Mouse (Mus musculus): ENCODE results near the gene Lrrc74a. TPM values are rescaled to one million over a fixed set of nuclear protein-coding genes. Genes with fewer than 3 reads are reported as not detected.
A peak's percentile ranks its signal among the peaks of the same experiment; 100 is the strongest.

Lrrc74a gene
- total and polyA plus RNA-seq, 3 experiments: not detected

DNA sequence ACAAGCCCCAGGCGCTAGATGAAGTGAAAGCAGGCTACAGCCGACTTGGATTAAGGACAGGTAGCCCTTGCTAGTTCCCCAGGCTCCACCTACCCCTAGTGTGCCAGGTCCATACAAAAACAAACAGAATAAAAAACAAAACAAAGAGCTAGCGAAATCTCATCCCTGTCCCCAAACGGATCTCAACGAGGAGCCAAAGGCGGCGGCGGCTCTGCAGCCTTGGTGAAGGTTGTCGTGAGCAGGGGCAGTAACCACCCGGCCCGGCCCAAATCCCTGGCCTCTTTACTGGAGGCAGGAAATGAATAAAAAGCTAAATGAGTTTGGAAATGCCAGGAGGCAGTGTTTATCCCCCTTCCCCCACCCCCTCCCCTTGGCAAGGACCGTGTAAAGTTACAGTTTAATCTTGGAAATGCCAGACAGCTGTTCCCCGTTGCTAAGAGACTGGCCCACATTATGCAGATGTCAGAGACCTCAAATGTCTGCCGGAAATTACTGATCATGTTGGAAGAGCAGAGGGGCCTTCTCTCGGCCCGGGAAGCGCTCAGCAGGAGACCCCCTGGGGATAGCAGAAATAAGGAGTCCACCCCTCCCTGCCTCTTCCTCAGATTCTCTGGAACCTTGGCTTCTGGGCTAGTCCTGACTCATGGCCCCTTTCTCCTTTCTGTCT is 68.0 kb downstream of the Lrrc74a start:
- Histone ChIP-seq H3K36me3 (replicated peaks in 1 of 2; ENCODE audit: control insufficient read depth in 1 of 2, insufficient read depth in 1 of 2, low read length in 1 of 2) (no peaks in the 10 kb centered on the region), H3K9me3 (replicated peaks; ENCODE audit: low read length) (no peaks in the 10 kb centered on the region), H3K27me3 (replicated peaks) (no peaks in the 10 kb centered on the region), H3K4me3 (replicated peaks in 1 of 3; ENCODE audit: low read depth in 2 of 3, low read length in 2 of 3, poor library complexity in 1 of 3) (peak overlapping the region in 2 of 3 experiments; percentile 14 to 48), H3K9ac (ENCODE audit: insufficient read depth, low read depth) (peak overlapping the region; percentile 50), H3K4me1 (ENCODE audit: control insufficient read depth in 1 of 2, insufficient read depth in 2 of 2) (peaks cover 35 to 80% of the 10 kb centered on the region in 2 experiments), H3K79me2 (replicated peaks; ENCODE audit: control insufficient read depth, extremely low read depth, insufficient read depth, poor library complexity, severe bottlenecking) (no peaks in the 10 kb centered on the region), H3K27ac (ENCODE audit: insufficient read depth, low read depth) (peak overlapping the region; percentile 89), H3K4me2 (ENCODE audit: insufficient read depth, low read depth, poor library complexity, severe bottlenecking) (peak overlapping the region; percentile 59)
- dilution Hi-C loops (cut with MboI; ENCODE audit: extremely low pct_ligation_motif_present, extremely low pct_unique_long_range_greater_than_20kb, low sequenced_read_pairs) (no loop called here), in situ Hi-C loops (cut with MboI; ENCODE audit: low pct_ligation_motif_present, low pct_unique_long_range_greater_than_20kb, low sequenced_read_pairs) (no loop called here)
- TF ChIP-seq ETS1 (conservative IDR thresholded peaks at IDR 0.05; ENCODE audit: low read depth, low read length) (peak; percentile 72), SIN3A (IDR thresholded peaks at IDR 0.05; ENCODE audit: low read length) (peak; percentile 55; the same call in 1 of the 2 replicates), CHD2 (IDR thresholded peaks at IDR 0.05; ENCODE audit: low read length) (0 out of 2 replicates have a peak, but pooled peaks have one; percentile 33), RCOR1 (conservative IDR thresholded peaks at IDR 0.05; ENCODE audit: low read depth, low read length) (0 out of 2 replicates have a peak, but pooled peaks have one; percentile 56), PAX5 (IDR thresholded peaks at IDR 0.05; ENCODE audit: low read length) (no peak), EP300 (IDR thresholded peaks at IDR 0.05; ENCODE audit: low read length) (peak; percentile 40; the same call in 1 of the 2 replicates), TCF12 (IDR thresholded peaks at IDR 0.05; ENCODE audit: low read depth, low read length) (peak; percentile 9), USF2 (conservative IDR thresholded peaks at IDR 0.05; ENCODE audit: low read depth, low read length) (no peak), MEF2A (IDR thresholded peaks at IDR 0.05; ENCODE audit: borderline replicate concordance, low read depth, low read length) (peak; percentile 8; the same call in 1 of the 2 replicates), BHLHE40 (IDR thresholded peaks at IDR 0.05; ENCODE audit: low read depth, low read length) (peak; percentile 49; the same call in 1 of the 2 replicates)
- DNase-seq (ENCODE audit: extremely low read depth): peak; percentile 63

DNA sequence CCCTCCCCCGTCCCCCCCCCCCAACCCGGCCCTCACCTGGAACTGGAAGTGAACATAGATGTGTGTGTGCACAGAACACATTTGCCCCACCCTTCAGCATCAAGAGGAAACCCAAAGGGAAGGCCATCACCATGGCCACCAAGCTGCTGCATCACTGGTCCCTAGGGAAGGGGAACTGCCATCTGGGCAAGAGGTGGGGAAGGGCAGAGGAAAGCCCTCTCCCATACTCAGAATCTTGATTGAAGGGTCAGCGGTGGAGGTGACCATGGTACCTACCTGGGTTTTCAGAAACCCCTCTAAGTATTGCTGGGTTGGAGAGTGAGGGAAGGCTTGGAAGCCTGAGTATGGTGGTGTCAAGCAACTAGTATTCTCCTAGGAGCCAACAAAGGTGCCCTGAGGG is 68.7 kb downstream of the Lrrc74a start:
- Histone ChIP-seq H3K36me3 (replicated peaks in 1 of 2; ENCODE audit: control insufficient read depth in 1 of 2, insufficient read depth in 1 of 2, low read length in 1 of 2) (no peaks in the 10 kb centered on the region), H3K4me2 (ENCODE audit: insufficient read depth, low read depth, poor library complexity, severe bottlenecking) (no peak overlapping the region), H3K9me3 (replicated peaks; ENCODE audit: low read length) (no peaks in the 10 kb centered on the region), H3K9ac (ENCODE audit: insufficient read depth, low read depth) (no peak overlapping the region), H3K27ac (ENCODE audit: insufficient read depth, low read depth) (no peak overlapping the region), H3K27me3 (replicated peaks) (no peaks in the 10 kb centered on the region), H3K4me1 (ENCODE audit: control insufficient read depth in 1 of 2, insufficient read depth in 2 of 2) (peaks cover 38 to 87% of the 10 kb centered on the region in 2 experiments), H3K4me3 (replicated peaks in 1 of 3; ENCODE audit: low read depth in 2 of 3, low read length in 2 of 3, poor library complexity in 1 of 3) (no peak overlapping the region), H3K79me2 (replicated peaks; ENCODE audit: control insufficient read depth, extremely low read depth, insufficient read depth, poor library complexity, severe bottlenecking) (no peaks in the 10 kb centered on the region)
- TF ChIP-seq BHLHE40 (IDR thresholded peaks at IDR 0.05; ENCODE audit: low read depth, low read length) (no peak), USF1 (IDR thresholded peaks at IDR 0.05; ENCODE audit: low read depth, low read length) (no peak), POLR2AphosphoS2 (IDR thresholded peaks at IDR 0.05; ENCODE audit: low read depth, low read length) (no peak), SMC3 (IDR thresholded peaks at IDR 0.05; ENCODE audit: low read depth, low read length) (no peak), ZMIZ1 (IDR thresholded peaks at IDR 0.05; ENCODE audit: low read depth, low read length) (no peak), ETS1 (conservative IDR thresholded peaks at IDR 0.05; ENCODE audit: low read depth, low read length) (no peak), EP300 (IDR thresholded peaks at IDR 0.05; ENCODE audit: low read length) (no peak), ZKSCAN1 (IDR thresholded peaks at IDR 0.05; ENCODE audit: borderline replicate concordance, low read depth, low read length) (no peak), PAX5 (IDR thresholded peaks at IDR 0.05; ENCODE audit: low read length) (no peak), CHD2 (IDR thresholded peaks at IDR 0.05; ENCODE audit: low read length) (no peak), JUND (conservative IDR thresholded peaks at IDR 0.05; ENCODE audit: low read depth, low read length) (no peak), MEF2A (IDR thresholded peaks at IDR 0.05; ENCODE audit: borderline replicate concordance, low read depth, low read length) (no peak)
- dilution Hi-C loops (cut with MboI; ENCODE audit: extremely low pct_ligation_motif_present, extremely low pct_unique_long_range_greater_than_20kb, low sequenced_read_pairs) (no loop called here), in situ Hi-C loops (cut with MboI; ENCODE audit: low pct_ligation_motif_present, low pct_unique_long_range_greater_than_20kb, low sequenced_read_pairs) (no loop called here)
- DNase-seq (ENCODE audit: extremely low read depth): no peak

Measured in CH12.LX (cell line).